Mouse (Mus musculus): Measurements from ENCODE around the gene Syt12.

DNA sequence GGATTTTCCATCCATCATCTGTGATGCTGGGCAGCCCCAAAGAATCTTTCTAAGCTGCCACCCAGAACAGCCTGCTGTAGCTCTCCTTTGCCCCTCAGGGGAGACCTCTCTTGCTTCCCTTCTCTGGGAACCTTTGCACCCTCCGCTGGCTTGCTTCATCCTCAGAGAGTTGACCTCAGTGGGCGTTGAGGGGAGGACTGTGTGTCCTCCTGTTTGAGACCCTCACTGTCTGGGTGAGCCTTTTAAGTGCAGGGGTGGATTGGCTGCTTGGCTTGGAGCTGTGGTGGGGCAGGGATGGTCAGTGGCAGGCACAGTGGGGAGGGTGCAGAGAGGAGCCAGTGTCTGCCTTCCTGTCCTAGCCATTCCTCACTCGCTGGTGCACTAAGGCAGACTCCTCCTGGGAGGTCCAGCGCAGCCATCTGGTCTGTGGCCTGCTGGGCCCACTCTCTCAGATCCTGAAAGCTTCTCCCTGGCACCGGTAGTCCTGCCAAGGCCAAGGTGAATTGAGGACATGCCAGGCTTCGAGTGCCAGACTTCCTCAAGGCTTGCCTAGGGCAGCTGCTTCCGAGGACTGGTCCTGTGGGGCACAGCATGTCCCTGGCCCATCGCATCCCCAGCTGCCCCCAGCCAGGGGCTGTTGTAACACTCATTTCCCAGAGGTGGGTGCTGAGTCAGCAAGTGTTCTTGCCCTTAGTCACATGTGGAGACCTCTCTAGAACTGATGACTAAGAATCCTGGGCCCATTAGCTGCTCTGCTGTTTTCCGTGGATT is 15.5 kb upstream of the Syt12 start:
- TF ChIP-seq GATA1 (IDR thresholded peaks at IDR 0.05; ENCODE audit: borderline replicate concordance, low read length) = no peak
- TF ChIP-seq FLI1 (IDR thresholded peaks at IDR 0.05; ENCODE audit: low read length) = no peak
